Mouse (Mus musculus) adrenal gland, postnatal 10 days (tissue): ENCODE measurements at regions not wholly inside any gene's neighbourhood (a gene's known extent, or its start where the extent isn't known, plus 50 kb on each side); places are given as distances from the start of the nearest gene placed in this dataset.

Source experiments
- DNase-seq: peaks from one replicate; pipeline ENCODE4 v3.0.0; 2021; ENCODE audit warnings: mixed read lengths

DNA sequence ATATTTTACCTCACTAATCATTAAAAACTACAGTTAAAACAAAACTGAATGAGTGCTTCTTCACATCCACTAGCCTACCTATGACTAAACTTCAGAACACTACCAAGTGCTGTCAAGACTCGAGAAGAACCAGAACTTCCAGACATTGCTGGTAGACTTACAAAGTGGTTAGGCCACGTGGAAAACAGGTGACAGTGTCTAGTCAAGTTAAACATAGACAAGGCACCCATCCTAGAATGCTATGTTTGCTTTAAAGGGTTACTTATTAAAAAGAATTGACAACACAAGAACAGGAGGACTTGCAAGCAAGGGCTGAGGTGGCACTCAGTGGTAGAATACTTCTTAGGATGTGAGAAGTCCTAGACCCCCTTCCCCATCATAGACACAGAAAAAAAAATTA is 330.9 kb upstream of the Mmadhc start:
- DNase-seq: no peak

DNA sequence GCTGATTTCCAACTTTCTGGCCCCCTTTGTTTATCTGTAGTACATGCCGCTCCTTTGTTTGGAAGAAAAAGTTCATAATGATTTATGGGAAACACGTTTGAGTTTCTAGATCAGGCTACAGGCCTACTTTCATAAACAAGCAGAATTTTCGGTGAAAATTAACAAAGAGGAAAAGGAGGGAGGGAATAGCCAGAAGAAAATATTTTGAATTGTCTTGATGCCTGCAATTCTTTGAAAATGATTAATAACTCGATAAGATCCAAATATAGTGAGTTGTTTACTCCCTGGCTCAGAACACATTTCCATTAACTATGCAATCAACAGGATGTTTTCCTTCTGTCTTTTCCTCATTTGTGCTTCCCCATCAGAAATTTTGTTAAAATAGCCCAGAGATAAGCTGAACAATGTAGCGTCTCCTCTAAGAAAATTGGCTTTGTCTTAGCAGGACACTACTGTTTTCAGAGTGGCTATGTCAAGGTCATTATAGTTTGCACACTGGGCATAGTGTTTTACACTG is 328.7 kb upstream of the Mmadhc start:
- no peak for DNase-seq

DNA sequence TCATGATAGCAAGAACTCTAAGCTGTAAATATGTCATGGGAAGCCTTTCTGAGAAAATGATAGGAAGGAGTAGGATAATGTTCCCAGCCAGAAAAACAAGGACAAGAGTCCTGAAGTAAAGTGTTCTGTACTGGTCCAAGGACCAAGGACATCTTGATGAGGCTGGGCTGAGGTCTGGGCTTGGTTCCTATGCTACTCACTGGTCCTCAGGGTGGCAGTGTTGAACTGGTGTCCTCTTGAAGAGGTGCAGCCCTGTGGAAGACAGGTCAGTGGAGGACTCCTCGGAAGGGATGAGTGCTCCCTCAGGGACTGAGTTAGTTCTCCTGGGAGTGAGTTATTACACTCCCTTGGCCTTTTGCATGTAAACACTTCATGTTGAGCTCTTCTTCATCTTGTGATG is 312.5 kb upstream of the Mmadhc start:
- DNase-seq: peak; percentile 56

DNA sequence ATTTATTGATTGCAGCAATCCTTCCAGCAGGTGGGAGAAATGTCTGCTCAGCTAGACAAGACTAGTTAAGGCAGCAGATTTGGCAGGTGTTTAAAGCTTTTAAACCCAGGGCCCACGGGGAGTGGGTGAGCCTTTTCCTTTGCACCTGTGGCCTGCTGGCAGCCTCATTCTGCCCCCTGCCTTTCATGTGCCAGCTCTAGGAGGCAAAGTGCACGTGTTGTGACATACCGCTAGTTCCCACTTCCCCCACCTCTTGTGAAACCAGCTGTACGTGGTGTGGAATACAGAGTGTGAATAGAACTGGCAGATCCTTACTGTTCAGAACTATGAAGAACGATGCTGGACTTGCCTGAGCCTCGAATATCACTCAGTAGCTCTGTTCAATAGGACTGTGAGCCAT is 292.6 kb upstream of the Mmadhc start:
- DNase-seq: no peak

DNA sequence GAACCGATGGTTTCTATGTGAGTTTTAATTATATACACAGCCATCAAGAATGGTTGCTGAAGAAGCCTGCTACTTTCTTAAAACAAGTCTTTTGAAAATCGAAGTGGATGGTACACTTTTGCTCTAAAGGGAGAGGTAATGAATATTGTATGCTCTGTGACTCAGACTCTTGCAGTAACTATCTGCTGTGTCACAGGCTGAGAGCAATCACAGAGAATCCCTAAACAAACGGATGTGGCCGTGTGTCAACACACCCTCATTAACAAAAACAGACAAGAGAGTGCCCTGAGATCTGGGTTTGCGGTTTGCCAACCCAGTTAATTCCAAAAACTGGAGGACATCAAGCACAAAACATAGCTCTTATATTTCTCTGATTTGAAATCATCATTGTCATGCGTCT is 292.1 kb upstream of the Mmadhc start:
- no peak for DNase-seq

DNA sequence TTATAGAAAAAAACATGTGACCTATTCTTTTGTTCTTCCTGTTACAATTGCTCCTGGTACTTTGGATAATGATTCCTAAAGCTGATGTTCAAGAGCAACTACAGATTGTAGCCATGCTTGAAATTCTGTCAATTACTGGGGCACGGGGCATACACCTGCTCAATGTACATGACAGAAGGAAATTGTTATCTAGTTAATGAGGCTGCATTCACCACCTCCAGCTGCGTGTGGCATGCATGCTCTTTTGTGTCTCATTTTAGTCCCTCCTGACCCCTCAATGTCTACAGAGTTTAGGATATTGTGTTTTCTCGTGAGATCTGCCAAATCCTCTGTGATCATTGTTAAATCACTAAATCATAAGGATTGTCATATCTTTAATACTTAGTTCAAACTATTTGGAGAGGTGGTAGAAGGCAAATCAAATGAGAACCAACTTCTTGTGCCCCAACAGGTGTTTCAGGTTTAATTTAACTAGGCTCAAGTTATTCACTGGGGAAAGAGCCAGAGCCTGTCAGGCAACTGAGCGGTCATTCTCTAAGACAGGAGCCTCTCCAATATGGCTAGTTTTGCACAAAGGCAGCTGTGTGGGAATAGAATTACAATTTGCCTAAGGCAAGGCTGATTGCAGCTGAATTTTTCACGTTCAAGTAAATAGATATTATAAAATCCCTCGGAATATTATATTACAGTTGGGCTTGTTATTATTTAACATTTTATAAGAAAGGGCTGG is 289.9 kb upstream of the Mmadhc start:
- no peak for DNase-seq

DNA sequence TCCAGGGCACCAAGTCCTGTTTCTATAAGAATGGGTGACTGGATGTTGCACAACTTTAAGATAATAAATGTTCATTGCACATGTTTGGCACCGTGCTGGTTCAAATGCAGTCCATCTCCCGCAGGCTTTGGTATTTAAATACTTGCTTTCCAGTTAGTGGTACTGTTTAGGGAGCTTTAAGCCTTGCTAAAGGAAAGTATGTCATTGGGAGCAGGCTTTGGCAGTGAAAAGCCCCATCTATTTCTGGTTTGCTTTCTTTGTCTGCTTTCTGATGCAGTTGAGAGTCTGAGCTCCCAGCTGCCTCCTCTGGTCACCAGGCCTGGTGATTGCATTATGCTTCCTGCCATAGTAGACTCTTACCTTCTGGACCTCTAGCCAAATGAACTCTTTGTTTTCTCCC is 283.0 kb upstream of the Mmadhc start:
- DNase-seq: no peak

DNA sequence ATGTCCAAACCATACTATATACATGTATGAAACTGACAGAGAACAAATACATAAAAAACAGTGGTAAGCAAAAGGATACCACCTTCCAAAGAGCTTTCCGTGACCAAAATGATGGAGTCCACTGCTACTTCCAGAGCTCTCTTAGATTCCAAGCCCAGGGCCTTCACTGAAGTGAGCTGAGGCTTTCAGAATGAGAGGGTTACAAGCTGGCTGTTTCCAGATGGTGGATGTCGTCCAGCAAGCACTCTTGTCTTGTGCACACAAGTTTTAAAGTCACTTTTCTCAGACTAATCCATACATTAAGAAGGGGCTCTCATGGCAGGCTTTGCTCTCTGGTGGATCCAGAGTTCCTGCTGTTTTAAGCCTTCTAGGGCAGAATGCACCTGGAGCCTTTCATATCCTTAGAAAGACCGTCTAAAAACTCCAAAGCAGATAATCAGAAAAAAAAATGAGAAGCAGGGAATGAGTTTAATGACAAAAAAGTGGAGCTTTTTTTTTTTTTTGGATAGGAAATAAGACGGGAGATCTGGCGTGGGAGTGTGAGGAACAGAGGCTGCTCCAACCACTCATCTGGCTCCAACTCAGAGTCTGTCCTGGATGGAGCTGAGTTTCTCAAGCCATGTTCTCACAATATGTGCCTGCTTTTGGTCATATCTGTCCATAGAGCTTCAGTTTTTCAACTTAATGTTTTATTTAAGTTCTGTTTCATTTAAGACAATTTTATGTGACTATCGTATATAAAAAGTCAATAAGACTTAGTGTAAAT is 281.9 kb upstream of the Mmadhc start:
- DNase-seq: no peak

DNA sequence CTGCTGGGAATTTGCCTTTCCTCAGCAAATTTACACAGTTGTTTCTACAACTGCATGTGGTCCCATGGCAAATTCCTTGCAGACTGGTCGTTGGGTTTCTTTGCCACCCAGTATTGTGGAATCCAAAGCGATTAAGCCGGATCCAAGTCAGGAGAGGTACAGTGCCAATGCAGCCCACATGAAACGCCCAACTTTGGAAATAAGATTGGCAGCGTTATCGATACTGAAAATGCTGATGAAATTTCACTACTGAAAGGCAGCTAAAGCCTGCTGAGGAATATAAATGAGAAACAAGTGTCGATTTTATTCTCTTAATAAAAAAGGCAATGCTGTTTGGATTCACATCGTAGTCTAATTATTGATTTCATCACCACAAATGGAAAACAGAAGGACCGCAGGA is 281.1 kb upstream of the Mmadhc start:
- DNase-seq: no peak

DNA sequence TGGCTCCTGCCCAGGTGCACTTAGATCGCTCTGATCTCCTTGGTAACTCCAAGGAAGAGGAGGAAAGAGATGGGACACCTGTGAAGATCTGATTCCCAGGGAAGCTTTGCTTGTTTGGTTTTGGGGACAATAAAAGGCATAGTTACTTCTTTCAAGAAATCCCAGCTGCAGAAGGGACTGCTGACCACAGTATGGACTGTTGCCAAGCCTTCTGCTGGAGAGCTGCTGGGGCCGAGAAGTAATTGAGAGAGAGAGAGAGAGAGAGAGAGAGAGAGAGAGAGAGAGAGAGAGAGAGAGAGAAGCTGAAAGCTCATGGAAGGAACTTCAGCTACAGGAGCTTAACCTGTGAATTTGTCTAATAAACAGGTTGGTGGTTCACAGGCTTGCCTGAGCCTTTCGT is 276.9 kb upstream of the Mmadhc start:
- DNase-seq: no peak

DNA sequence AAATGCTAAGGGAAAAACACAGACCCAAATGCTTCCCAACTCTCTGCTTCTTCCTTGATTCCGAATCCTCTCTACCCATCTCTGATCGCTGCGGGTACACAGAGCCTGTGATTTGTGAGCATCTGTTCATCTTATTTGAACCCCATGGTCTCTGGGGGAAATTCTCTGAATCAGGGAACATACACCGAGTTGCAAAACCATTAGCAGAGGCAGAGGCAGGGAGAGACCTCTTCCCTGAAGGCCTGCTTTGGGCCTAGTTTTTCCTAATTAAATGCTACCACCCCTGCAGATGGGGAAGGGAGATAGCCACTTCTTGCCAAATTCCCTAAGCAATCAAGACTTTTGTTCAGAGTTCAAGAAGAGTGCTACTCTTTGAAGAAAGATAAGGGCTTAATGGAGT is 274.4 kb upstream of the Mmadhc start:
- DNase-seq: no peak

DNA sequence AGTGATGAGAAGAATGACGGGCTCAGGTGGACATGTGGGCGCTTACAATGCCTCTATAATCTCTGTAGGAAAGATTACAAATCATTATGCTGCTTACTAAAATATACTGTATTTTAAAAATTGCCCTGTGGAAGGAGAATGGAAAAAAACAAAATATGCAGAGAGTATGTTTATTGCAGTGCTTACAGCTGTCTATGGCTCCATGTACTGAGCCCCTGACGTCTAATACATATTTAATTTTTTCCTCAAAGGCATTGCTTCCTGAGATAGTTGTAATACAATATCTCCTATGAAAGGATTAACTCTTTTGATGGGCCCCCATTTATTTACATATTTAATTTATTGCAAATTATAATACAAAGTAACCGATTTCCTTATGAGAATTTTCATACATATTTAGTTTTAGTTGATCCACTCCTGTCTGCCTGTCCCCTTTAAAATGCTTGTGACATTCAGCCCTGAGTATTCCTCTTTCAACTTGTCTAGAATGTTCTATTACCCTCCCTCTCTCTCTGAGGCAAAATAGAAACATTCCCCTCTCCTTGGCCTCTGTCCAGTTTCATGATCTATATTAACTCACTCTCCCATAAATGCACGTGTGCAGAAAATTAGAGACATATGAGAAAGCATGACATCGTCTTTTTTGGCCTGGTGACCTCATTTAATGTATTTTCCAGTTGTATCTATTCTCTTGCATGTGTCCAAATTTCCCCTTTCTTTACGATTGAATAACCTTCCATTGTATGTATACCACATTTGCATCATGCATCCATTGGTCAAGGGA is 273.1 kb upstream of the Mmadhc start:
- no peak for DNase-seq

DNA sequence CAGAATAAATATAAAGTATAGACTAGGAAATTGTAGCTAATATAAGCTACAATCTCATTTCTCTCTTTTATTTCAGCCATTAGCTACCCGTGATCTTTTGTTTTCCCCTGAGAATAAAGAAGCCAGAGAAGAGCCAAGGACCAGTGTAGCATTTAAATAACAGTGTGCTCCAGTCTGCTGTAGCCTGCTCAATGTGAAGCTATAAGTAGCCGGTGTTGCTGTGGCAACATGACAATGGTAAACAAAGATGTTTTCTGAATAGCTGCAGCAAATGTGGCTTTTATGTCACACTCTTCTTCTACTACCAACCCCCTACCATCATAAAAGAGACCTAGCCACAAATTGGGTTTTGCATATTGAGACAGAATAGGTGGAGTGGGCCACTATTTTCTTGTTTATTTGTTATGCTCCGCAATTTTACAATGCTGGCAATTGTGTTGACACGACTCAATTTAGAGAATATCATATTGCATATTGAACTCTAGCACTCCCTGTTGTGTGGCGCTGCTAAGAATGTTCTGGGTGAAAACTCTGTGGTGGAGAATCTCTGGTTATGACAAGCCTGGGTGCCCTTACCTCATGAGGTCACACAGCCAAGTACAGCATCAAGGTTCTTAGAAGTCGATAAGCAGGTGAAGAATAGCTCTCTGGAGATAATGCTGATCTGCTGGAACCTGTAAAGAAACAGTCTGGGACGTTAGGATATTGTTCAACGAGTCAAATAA is 272.3 kb upstream of the Mmadhc start:
- DNase-seq: no peak

DNA sequence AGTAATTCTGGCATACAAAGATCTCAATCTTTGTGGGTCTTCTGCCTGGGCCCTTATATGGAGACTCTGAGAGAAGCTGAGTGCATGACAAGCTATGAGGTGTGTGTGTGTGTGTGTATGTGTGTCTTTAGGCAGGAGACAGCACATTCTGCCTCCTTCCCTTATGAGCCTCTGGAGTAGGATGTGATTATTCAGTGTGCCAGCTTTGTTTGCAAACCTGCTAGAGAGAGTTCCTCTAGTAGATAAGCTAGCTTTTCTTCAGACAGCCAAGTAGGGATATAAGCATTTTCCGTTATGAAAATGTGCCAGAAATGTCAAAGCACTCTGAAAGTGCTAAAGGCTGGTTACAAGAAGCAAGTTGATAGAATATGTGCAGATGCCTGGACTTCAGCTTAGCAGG is 270.9 kb upstream of the Mmadhc start:
- DNase-seq: no peak

DNA sequence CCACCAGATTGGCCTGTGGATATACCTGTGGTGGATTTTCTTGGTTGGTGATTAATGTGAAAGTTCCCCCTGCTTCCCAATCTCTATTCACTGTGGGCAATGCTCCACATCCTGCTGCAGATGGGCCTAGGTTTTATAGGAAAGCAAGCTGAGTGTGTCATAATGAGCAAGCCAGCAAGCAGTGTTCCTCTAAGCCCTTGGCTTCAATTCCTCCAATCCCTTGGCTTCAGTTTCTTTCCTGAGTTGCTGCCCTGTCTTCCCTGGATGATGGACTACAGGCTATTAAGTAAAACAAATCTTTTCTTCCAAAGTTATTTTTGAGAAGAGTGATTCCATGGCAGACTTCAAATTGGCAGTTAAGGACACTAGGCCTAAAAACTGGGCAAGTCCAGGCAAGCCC is 257.4 kb upstream of the Mmadhc start:
- no peak for DNase-seq

DNA sequence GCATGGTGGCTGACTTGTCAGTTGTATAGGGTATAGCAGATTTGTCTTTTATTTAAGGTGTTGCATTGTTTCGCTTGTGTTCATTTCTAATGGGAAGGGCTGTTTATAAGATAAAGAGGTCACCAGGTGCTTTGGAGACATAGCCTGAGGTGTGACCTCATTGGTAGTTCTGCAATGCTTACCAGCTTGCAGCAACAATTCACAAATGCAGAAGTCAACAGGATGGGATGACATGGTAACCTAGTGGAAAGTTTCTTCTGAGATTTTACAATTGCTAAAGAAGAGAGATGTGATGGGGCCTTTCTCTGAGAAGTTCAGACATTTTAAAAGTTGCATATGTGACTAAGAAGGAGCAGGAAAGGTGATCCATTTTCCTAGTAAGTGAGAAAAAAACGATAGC is 255.8 kb upstream of the Mmadhc start:
- no peak for DNase-seq

DNA sequence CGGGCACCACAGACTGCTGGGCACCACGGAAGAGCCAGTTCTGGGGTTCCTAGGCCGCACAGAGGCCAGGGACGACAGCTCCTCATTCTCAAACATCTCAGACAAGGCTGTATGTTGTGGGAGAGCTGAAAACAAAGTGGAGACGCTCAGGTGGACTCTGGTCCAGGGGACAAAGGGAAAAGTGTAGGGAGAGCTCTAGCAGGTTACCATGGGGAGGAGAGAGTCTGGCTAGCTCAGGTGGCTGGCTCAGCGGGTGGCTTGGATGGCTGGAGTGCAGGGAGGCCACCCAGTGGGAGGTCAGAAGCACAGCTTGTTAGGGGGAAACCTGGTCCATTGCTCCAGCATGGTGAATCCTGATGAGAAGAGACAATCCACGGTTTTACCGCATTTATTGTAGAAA is 253.3 kb upstream of the Mmadhc start:
- DNase-seq: no peak

DNA sequence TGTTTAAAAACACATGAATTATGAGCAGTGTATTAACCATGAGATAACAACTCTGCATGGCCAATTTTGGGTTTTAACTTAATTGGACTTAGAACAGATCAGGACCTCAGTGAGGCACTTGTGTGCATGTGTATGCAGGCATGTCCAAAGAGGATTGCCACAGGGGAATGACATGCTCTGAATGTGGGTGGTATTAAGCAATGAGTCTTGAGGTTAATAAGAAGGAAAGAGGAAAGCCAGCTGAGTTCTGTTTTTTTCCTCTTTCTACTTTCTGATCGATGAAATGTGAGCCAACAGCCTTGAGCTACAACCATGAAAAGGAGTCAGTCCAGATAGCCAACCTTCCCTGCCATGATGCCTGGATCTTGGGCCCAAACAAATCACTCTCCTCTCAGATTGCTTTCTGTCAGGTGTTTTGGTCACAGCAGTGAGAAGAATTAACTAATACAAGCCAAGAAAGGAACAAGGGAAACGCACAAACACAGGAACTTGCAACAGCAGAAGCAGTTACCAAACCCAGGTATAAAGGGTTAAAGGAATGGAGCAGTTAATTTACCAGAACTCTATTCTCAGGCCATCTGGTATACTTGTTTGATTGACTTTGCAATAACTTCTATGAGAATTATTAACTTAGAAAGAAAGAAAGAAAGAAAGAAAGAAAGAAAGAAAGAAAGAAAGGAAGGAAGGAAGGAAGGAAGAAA is 243.3 kb upstream of the Mmadhc start:
- no peak for DNase-seq

DNA sequence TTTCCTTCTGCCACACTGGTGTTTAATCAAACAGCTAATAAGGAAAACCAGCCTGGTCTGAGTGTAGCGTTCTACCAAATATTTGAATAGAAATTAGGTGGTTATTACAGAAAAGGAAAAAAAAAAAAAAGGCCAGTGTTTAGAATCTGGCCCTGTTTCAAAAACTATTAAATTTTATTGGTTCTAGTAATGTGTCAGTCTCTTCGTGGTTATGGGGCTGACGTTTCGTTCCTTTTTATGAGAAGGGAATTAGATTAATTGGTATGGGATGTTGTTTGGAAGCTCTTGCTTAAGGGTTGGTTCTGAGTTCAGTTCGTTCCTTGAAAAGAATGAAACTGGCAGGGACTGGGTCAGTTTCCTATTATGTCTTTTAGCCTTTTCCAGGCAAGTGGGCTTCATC is 241.5 kb upstream of the Mmadhc start:
- no peak for DNase-seq

DNA sequence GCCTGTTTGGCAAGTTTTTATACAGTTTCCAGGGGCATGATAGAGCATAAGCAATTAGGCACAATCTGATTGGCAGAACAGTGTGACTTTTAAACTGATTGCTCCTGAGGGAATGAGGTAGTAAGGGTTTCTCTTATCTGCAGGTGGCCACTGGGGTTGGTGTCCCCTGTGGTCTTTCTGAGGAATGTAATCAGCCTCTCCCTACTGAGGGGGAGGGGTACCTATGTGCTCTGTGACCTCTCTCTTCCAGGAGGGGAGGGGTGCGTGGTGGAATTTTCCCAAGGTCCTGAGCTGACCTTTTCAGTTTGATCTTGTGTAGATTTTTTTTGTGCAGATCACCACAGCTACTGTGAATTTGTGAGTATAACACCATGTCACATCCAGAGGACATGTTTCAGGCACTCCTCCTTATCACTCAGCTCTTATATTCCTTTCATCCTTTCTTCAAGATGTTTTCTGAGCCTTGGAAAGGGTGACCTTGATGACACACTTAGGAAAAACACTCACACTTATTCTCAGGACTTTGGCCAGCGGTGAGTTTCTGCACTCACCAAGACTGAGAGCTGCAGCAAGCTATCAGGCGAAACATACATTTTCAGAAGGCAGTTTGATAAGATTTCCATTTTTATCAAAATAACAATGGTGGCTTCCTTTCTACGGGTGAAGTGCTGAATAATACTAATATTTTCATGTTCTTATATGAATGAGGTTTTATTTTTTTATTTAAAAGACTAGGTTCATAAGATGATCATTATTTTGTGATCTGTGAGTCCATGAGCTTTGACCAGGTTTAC is 238.7 kb upstream of the Mmadhc start:
- no peak for DNase-seq

DNA sequence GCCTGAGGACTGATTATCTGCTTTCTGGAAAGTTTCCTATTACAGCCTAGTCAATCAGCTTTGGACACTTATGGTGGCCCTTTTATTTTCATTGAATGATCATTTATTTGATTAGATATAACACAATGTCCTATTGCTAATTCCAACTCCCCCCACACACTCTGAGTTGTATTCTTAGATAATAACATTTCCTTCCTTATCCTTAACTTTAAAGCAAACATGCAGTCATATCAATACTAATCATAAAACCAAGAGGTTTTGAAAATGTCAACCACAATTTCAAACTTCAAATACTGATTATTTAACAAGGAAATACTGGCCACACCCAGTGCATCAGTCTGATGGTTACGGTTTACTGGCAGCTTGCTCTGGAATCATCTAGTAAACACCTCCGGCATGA is 237.1 kb upstream of the Mmadhc start:
- DNase-seq: no peak
